Mouse (Mus musculus) limb, embryonic 12.5 days (tissue): ENCODE data around the gene Aplp2. TPM values are rescaled to one million over a fixed set of nuclear protein-coding genes. Genes with fewer than 3 reads are reported as not detected.

Experiments used
- ATAC-seq: fragments of 200-750 bp; cut with Nextera tagmentation; 2 replicates; pipeline ENCODE4 v1.8.0; 2017; ENCODE audit warnings: low read depth, moderate TSS enrichment; ENCODE audit not compliant: insufficient number of reproducible peaks, insufficient read depth, low FRiP score, low TSS enrichment
- H3K27ac ChIP-seq: fragments of 300-500 bp; sonication (generic); 2 replicates; pipeline ENCODE4 v1.5.1; 2016; ENCODE audit warnings: mild to moderate bottlenecking, moderate library complexity
- H3K27me3 ChIP-seq: fragments of 300-500 bp; sonication (generic); 2 replicates; pipeline ENCODE4 v1.6.1; 2016; ENCODE audit warnings: mild to moderate bottlenecking, moderate library complexity
- H3K36me3 ChIP-seq: fragments of 300-500 bp; sonication (generic); 2 replicates; pipeline ENCODE4 v1.6.1; 2016; ENCODE audit warnings: mild to moderate bottlenecking, moderate library complexity
- H3K4me1 ChIP-seq: fragments of 300-500 bp; sonication (generic); replicated peaks from 2 replicates; pipeline ENCODE4 v1.6.1; 2016
- H3K4me2 ChIP-seq: fragments of 300-500 bp; sonication (generic); 2 replicates; pipeline ENCODE4 v1.6.1; 2016; ENCODE audit warnings: mild to moderate bottlenecking, moderate library complexity
- H3K4me3 ChIP-seq: fragments of 300-500 bp; sonication (generic); replicated peaks from 2 replicates; pipeline ENCODE4 v1.5.1; 2016; ENCODE audit warnings: mild to moderate bottlenecking
- H3K9ac ChIP-seq: fragments of 300-500 bp; sonication (generic); replicated peaks from 2 replicates; pipeline ENCODE4 v1.6.1; 2016; ENCODE audit warnings: mild to moderate bottlenecking, moderate library complexity
- H3K9me3 ChIP-seq: fragments of 300-500 bp; sonication (generic); 2 replicates; pipeline ENCODE4 v1.6.1; 2016; ENCODE audit warnings: mild to moderate bottlenecking, moderate library complexity
- WGBS: fragments of 180-500 bp; shearing (Covaris S2); methylation state at CpG from one replicate; pipeline ENCODE4 v1.1.7; 2016; 5-methylcytosine and 5-hydroxymethylcytosine counted together
- polyA plus RNA-seq: library from polyadenylated mRNA; unstranded; fragments of >200 nt; fragmentation: Nextera tagmentation; extraction: Ambion mirVana; gene quantifications from 2 replicates; pipeline ENCODE4 v1.2.1, GENCODE M21; 2016

Aplp2 gene
- polyA plus RNA-seq, 1 experiment from 2014 or later, result 164 TPM

DNA sequence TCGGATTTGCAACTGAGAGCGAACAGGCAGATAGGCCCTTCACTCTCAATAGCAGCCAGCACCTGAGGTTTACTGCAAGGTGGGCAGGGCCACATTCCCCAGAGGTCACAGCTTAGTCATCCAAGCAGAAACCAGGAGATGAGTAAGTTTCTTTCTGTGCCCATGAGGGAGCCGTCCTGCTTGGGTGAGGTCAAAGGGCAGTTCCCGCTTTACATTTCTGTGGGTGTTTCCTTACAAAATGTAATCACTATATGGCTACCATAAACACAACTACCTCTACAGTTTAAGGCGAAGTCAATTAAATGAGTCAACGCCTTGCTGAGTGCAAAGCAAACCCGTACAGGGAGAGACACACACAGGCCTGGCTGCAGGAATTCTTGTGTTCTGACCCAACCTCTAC, 63.5 kb downstream of the Aplp2 start:
- Histone ChIP-seq H3K4me3 (no peak overlapping the region), H3K9me3 (no peaks in the 10 kb centered on the region), H3K27me3 (no peaks in the 10 kb centered on the region), H3K4me2 (no peak overlapping the region), H3K27ac (no peak overlapping the region), H3K36me3 (peaks cover 43% of the 10 kb centered on the region), H3K9ac (no peak overlapping the region), H3K4me1 (no peaks in the 10 kb centered on the region)
- ATAC-seq, result no peak
- WGBS, result 80% methylated on average over 7 of the region's 7 CpGs

- Histone ChIP-seq H3K4me3 (no peak overlapping the region), H3K27ac (no peak overlapping the region), H3K27me3 (no peaks in the 10 kb centered on the region), H3K9ac (no peak overlapping the region), H3K4me1 (no peaks in the 10 kb centered on the region), H3K4me2 (no peak overlapping the region), H3K9me3 (no peaks in the 10 kb centered on the region), H3K36me3 (peaks cover 20% of the 10 kb centered on the region)
- ATAC-seq, result no peak
- WGBS, result 85% methylated on average over 7 of the region's 7 CpGs
Measured at GRCm38 (mm10) chr9:31145272-31145925, 66.2 kb downstream of the Aplp2 start.

GRCm38 (mm10) chr9:31142924-31143323, 68.7 kb downstream of the Aplp2 start:
- Histone ChIP-seq H3K36me3 (0 out of 2 replicates have a peak, but pooled peaks cover 3% of the 10 kb centered on the region), H3K9me3 (no peaks in the 10 kb centered on the region), H3K27ac (no peak overlapping the region), H3K9ac (no peak overlapping the region), H3K4me1 (no peaks in the 10 kb centered on the region), H3K4me2 (no peak overlapping the region), H3K4me3 (no peak overlapping the region), H3K27me3 (no peaks in the 10 kb centered on the region)
- 85% methylated on average over 1 of the region's 1 CpGs for WGBS
- no peak for ATAC-seq

DNA sequence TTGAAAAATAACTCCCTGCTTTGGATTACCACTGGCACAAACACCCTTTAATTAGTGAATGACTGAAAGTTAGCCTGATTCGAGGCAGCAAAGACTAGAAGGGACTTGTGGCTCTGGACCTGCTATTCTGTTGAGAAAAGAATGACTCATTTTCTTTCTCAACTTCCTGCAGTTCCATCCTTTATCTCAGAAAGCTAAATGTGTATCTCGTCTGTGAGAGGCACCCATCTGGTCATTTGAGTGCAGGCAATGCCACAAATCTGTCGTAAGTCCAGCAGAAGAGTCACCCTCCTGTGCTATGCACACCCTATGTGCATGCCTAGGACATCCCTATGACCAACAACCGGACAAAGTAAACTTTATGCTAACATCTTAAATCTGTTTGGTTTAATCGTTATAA, 78.5 kb downstream of the Aplp2 start:
- no peaks in the 10 kb centered on the region for H3K9me3 ChIP-seq
- H3K4me1 ChIP-seq, result peaks cover 18% of the 10 kb centered on the region
- peaks cover 75% of the 10 kb centered on the region for H3K27me3 ChIP-seq
- no peak overlapping the region for H3K4me2 ChIP-seq
- no peaks in the 10 kb centered on the region for H3K36me3 ChIP-seq
- no peak overlapping the region for H3K4me3 ChIP-seq
- H3K27ac ChIP-seq, result no peak overlapping the region
- 80% methylated on average over 5 of the region's 5 CpGs for WGBS
- H3K9ac ChIP-seq, result no peak overlapping the region
- no peak for ATAC-seq

GRCm38 (mm10) chr9:31131205-31131968, 80.2 kb downstream of the Aplp2 start, which contains the start of gene St14:
St14 (minus strand) TSS chr9:31131853.
- under 1% methylated on average over 74 of the region's 74 CpGs for WGBS

GRCm38 (mm10) chr9:31130357-31131204, 81.0 kb downstream of the Aplp2 start:
- H3K4me3 ChIP-seq, result peak overlapping the region; percentile 52
- H3K9me3 ChIP-seq, result no peaks in the 10 kb centered on the region
- ATAC-seq, result no peak
- H3K36me3 ChIP-seq, result no peaks in the 10 kb centered on the region
- peak overlapping the region; percentile 58 for H3K9ac ChIP-seq
- H3K4me2 ChIP-seq, result peak overlapping the region; percentile 94
- peaks cover 18% of the 10 kb centered on the region for H3K4me1 ChIP-seq
- 8% methylated on average over 26 of the region's 26 CpGs for WGBS
- no peak overlapping the region for H3K27ac ChIP-seq
- H3K27me3 ChIP-seq, result peaks cover 87% of the 10 kb centered on the region

More at GRCm38 (mm10) chr9:31131205-31131968, 80.2 kb downstream of the Aplp2 start, which contains the start of gene St14:
- ATAC-seq, result 0 out of 2 replicates have a peak, but pooled peaks have one; percentile 39
- no peak within 1 kb of the TSS for H3K27ac ChIP-seq
- H3K36me3 ChIP-seq, result no peaks in the 10 kb centered on the region
- peak within 1 kb of the TSS; percentile 52 for H3K4me3 ChIP-seq
- peak within 1 kb of the TSS; percentile 94 for H3K4me2 ChIP-seq
- peak within 1 kb of the TSS; percentile 58 for H3K9ac ChIP-seq
- H3K4me1 ChIP-seq, result peaks cover 18% of the 10 kb centered on the region
- peaks cover 88% of the 10 kb centered on the region for H3K27me3 ChIP-seq
- no peaks in the 10 kb centered on the region for H3K9me3 ChIP-seq

DNA sequence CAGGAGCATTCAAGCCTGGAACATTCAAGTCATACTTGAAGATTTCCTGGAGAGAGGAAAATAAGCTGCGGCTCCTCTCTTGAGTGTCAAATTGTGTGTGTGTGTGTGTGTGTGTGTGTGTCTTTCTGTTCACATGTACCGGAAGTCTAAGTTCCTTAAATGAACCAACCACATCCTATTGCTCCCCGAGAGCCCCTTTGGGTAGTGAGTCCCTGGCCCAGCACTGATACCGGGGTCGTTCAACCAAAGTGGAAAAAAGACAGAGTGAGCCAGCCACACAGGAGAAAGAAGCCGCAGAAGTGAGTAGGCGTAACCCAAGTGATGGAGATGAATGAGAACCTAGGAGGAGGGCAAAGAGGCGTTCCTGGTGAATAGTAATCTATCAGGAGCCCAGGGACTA, 81.7 kb downstream of the Aplp2 start:
- Histone ChIP-seq H3K27me3 (peaks cover 83% of the 10 kb centered on the region), H3K4me3 (no peak overlapping the region), H3K4me2 (no peak overlapping the region), H3K27ac (no peak overlapping the region), H3K36me3 (no peaks in the 10 kb centered on the region), H3K4me1 (peaks cover 18% of the 10 kb centered on the region), H3K9me3 (no peaks in the 10 kb centered on the region), H3K9ac (no peak overlapping the region)
- no peak for ATAC-seq
- 61% methylated on average over 8 of the region's 8 CpGs for WGBS

GRCm38 (mm10) chr9:31127876-31128465, 83.6 kb downstream of the Aplp2 start:
- H3K27ac ChIP-seq, result no peak overlapping the region
- no peak for ATAC-seq
- H3K4me1 ChIP-seq, result peaks cover 18% of the 10 kb centered on the region
- H3K27me3 ChIP-seq, result peaks cover 63% of the 10 kb centered on the region
- H3K9ac ChIP-seq, result no peak overlapping the region
- H3K4me2 ChIP-seq, result no peak overlapping the region
- H3K9me3 ChIP-seq, result no peaks in the 10 kb centered on the region
- H3K36me3 ChIP-seq, result no peaks in the 10 kb centered on the region
- no peak overlapping the region for H3K4me3 ChIP-seq
- WGBS, result 79% methylated on average over 12 of the region's 12 CpGs

DNA sequence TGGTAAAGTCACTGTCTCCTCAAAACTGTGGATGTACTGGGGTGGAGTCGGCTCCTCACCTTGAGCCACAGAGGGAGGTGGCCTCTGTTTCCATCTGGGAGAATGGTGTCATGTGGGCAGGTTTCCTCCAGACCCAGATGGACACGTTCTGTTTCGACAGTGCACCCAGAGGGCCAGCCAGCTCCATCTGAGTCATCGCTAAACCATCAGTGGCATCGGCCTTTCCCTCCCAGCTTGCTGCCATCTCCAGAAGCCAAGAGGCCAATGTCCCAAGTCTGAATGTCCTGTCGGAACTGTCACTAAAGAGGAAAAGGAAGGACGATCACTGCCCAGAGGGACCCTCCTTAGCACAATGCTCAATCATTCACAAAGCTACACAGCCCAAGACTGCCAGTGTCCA, 85.5 kb downstream of the Aplp2 start:
- no peak overlapping the region for H3K9ac ChIP-seq
- H3K9me3 ChIP-seq, result no peaks in the 10 kb centered on the region
- H3K27ac ChIP-seq, result no peak overlapping the region
- H3K36me3 ChIP-seq, result no peaks in the 10 kb centered on the region
- peaks cover 16% of the 10 kb centered on the region for H3K4me1 ChIP-seq
- ATAC-seq, result no peak
- WGBS, result 84% methylated on average over 7 of the region's 7 CpGs
- no peak overlapping the region for H3K4me2 ChIP-seq
- peaks cover 44% of the 10 kb centered on the region for H3K27me3 ChIP-seq
- H3K4me3 ChIP-seq, result no peak overlapping the region

- Histone ChIP-seq H3K36me3 (no peaks in the 10 kb centered on the region), H3K27ac (no peak overlapping the region), H3K4me2 (no peak overlapping the region), H3K4me1 (peaks cover 24% of the 10 kb centered on the region), H3K27me3 (peaks cover 9% of the 10 kb centered on the region; the same call in 1 of the 2 replicates), H3K9ac (no peak overlapping the region), H3K4me3 (no peak overlapping the region), H3K9me3 (no peaks in the 10 kb centered on the region)
- ATAC-seq, result no peak
- 55% methylated on average over 11 of the region's 13 CpGs for WGBS
Measured at GRCm38 (mm10) chr9:31122464-31123030, 89.1 kb downstream of the Aplp2 start.
